Mouse (Mus musculus): ENCODE data around the gene A830005F24Rik. TPM values are rescaled to one million over a fixed set of nuclear protein-coding genes. Genes with fewer than 3 reads are reported as not detected.
"Not testable (repeated sequence)": the region's sequence is repeated elsewhere in the genome, so short reads cannot be mapped to it uniquely, and the experiment has no call there.

The A830005F24Rik gene
- total RNA-seq (2017), result 0.95 to 1.7 TPM (median 1.3 TPM) in 3 replicates

- ATAC-seq (replicated peaks; ENCODE audit: insufficient number of reproducible peaks, low FRiP score, low TSS enrichment, poor library complexity, severe bottlenecking), result peak; percentile 99
Observed at GRCm38 (mm10) chr13:48513003-48513929, at the start of gene A830005F24Rik, which contains the start of gene Zfp169. Gene A830005F24Rik, plus strand, starts transcription at chr13:48513570. Gene Zfp169, minus strand, starts transcription at chr13:48513451.

DNA sequence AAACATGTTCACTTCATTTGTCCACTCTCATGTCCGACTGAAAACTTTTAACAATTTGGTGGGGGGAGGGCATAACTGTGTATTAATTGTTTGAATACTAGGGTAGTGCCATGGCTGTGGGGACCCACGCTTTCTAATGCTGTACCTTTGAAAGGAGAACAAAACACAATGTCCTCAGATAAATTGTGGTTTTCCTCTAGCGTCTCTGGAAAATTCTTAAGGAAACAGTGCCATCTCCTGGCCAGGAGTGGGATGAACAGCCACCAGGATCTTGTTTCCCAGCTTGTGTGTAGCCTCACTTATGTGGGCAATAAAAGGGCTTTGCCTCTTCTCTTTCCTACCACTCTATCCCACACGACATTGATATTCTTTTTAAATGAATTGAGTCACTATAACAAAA is 49.2 kb upstream of the A830005F24Rik start:
- ATAC-seq (replicated peaks; ENCODE audit: insufficient number of reproducible peaks, low FRiP score, low TSS enrichment, poor library complexity, severe bottlenecking), result 0 out of 2 replicates have a peak, but pooled peaks have one; percentile 40

GRCm38 (mm10) chr13:48466186-48466585 is 47.2 kb upstream of the A830005F24Rik start:
- ATAC-seq (replicated peaks; ENCODE audit: insufficient number of reproducible peaks, low FRiP score, low TSS enrichment, poor library complexity, severe bottlenecking), result no peak

- no peak for ATAC-seq (replicated peaks; ENCODE audit: insufficient number of reproducible peaks, low FRiP score, low TSS enrichment, poor library complexity, severe bottlenecking)
Observed at GRCm38 (mm10) chr13:48468656-48469180, 44.7 kb upstream of the A830005F24Rik start.

DNA sequence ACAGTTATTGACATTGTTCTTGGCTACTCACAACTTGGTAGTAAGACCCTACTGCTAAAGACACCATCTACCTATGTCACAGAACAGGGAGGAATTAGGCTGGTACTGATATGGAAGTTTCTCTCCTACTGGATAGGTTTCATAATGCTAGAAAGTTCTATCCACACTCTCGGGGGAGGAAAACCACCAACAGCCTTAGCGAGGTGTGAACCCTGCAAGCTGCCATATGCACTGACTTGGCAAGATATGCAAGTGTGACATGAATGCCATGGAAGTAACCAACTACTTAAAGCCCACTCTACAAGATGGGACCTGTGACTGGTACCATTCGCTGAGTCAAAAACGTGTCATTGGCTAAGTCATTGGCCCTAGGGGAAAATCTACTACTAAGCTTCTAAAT is 29.8 kb upstream of the A830005F24Rik start:
- no peak for ATAC-seq (replicated peaks; ENCODE audit: insufficient number of reproducible peaks, low FRiP score, low TSS enrichment, poor library complexity, severe bottlenecking)

DNA sequence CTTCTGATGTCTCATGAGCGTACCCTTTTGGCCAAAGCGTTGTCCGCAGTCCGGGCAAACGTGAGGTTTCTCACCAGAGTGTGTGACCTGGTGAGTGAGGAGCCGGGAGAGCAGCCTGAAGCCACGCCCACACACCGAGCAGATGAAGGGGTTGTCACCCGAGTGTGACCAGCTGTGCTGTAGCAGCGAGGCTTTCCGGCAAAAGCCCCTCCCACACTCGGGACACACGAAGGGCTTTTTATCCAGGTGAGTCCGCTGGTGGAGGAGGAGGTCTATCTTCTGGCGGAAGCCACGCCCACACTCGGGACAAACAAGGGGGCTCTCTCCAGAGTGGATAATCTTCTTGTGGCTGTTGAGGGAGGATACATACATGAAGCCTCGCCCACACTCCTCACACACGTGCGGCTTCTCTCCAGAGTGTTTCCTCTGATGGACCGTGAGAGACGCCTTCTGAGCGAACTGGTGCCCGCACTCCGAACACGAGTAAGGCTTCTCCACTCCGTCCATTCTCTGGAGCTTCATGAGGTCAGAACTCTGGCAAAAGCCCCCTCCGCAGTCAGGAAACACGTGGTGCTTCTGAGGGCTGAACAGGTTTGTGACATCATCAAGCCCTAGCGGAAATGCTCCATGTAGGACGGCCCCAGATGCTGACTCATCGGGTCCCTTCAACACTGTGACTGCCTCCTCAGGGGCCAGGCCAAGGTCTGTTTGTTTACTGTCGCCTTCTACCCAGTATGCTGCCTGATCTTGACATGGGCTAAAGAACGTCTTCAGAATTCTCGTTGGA is 22.8 kb upstream of the A830005F24Rik start:
- ATAC-seq (replicated peaks; ENCODE audit: insufficient number of reproducible peaks, low FRiP score, low TSS enrichment, poor library complexity, severe bottlenecking), result no peak

DNA sequence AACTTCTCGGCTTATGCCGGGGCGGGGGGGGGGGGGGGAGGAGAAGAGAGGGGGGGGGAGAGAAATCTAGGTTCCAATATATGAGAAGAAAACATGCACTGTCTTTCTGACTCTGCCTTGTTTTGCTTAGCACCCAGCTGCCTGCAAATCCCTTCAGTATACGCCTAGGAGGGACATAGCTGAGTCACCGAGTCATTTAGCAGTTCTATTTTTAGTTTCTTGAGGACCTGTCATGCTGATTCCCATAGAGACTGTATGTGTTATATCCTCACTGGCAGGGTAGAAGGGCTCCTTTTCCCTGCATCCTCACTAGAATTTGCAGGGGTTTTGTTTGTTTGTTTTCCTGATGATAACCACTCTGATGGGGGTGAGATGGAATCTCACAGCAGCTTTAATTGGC is 20.2 kb upstream of the A830005F24Rik start:
- ATAC-seq (replicated peaks; ENCODE audit: insufficient number of reproducible peaks, low FRiP score, low TSS enrichment, poor library complexity, severe bottlenecking), result no peak

DNA sequence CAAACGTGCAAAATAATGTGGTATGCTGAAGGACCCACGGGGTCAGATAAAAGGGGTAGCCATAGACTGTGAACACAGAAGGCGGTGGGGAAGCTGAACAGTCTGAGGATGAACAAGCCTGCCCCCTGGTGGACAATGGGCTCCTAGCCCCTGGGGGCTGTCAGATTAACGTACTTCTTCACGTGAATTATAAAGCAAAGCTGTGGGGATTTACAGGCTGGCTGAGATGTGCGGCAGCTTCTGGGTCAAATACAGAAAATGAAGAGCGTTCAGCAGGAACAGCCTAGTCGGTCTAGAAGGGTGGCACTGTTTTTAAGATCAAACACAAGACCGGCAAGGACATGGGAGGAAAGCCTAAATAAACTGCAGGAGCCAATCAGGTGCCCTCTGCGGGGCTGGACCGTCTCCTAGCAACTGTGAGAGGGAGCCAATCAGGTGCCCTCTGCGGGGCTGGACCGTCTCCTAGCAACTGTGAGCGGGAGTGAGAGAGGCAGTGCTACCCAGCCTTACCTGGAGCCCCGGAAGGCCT is 15.6 kb upstream of the A830005F24Rik start:
- ATAC-seq (replicated peaks; ENCODE audit: insufficient number of reproducible peaks, low FRiP score, low TSS enrichment, poor library complexity, severe bottlenecking), result no peak

GRCm38 (mm10) chr13:48498676-48499075 is 14.7 kb upstream of the A830005F24Rik start:
- ATAC-seq (replicated peaks; ENCODE audit: insufficient number of reproducible peaks, low FRiP score, low TSS enrichment, poor library complexity, severe bottlenecking), result no peak

DNA sequence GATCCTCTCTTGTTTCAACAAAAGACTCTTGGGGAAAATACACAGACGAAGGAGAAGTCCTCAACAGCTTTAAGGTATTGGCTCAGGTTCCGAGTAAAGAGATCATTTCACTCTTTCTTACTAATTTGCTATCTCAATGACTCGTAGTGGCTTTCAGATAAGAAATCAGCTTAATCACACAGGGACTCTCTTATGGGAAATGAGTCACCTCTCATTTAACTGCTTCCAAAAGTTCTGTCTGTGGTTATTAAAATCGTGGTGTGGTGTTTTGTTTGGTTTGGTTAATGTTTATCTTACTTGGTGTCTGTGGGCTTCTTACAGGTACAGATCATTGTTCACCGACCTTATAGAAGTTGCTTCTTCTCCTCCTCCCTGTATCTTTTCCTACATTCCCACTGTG is 10.9 kb upstream of the A830005F24Rik start:
- ATAC-seq (replicated peaks; ENCODE audit: insufficient number of reproducible peaks, low FRiP score, low TSS enrichment, poor library complexity, severe bottlenecking), result no peak

GRCm38 (mm10) chr13:48508661-48509060 is 4.7 kb upstream of the A830005F24Rik start:
- no peak for ATAC-seq (replicated peaks; ENCODE audit: insufficient number of reproducible peaks, low FRiP score, low TSS enrichment, poor library complexity, severe bottlenecking)

GRCm38 (mm10) chr13:48515861-48516260 is 2.5 kb downstream of the A830005F24Rik start:
- ATAC-seq (replicated peaks; ENCODE audit: insufficient number of reproducible peaks, low FRiP score, low TSS enrichment, poor library complexity, severe bottlenecking), result no peak; the same call in 1 of the 2 replicates

- not testable (repeated sequence) for ATAC-seq (replicated peaks; ENCODE audit: insufficient number of reproducible peaks, low FRiP score, low TSS enrichment, poor library complexity, severe bottlenecking)
Observed at GRCm38 (mm10) chr13:48519122-48519521, 5.8 kb downstream of the A830005F24Rik start.

- ATAC-seq (replicated peaks; ENCODE audit: insufficient number of reproducible peaks, low FRiP score, low TSS enrichment, poor library complexity, severe bottlenecking), result no peak
Observed at GRCm38 (mm10) chr13:48525745-48526144, 12.4 kb downstream of the A830005F24Rik start.

DNA sequence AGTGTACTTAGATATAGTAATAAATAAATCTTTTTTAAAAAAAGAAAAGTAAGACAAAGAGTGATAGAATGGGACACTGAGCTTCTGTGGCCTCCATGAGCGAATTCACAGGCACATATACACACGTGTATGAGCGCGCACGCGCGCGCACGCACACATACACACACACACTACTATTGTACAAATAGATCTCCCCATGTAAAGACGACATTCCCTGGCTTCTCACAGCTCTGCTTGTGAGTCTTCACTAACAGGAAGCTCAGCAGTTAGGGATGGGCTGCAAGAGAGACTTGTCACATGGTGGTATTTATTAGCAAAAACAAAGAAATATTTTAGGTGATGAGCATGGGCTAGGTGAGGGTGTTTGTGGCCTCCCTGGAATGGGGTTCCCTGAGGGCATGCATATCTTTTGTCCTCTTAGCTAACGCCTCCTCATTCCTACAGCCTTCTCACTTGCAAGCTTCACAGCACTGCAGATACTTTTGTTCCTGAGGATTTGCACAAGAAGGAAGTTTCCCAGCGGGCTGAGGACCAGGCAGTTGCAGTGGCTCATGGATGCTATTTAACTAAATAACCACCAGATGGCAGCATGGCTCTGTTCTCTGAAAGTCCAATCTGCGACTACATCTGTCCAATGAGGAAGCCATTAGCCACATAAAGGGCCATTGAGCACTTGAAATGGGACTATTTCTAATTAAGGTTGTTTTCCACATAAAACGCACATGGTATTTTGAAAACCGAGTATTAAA is 14.9 kb downstream of the A830005F24Rik start:
- ATAC-seq (replicated peaks; ENCODE audit: insufficient number of reproducible peaks, low FRiP score, low TSS enrichment, poor library complexity, severe bottlenecking), result peak; percentile 93

DNA sequence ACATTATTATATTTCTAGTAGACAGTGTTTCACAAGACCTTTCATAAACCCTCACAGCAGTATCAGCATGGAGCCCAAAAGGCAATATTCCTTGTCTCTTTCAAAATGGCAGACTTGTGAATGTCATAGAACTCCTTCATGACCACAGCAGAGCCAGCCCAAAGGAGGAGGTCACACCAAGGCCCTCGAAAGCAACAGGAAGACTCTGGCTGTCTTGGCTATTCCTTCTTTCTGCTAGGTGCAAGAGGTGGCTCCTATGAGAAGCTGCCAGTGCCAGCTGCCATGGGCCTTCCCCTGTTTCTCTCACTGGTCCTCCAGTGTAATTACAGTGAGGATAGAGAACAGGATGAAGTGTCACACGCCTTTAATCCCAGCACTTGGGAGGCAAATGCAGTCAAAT is 15.7 kb downstream of the A830005F24Rik start:
- ATAC-seq (replicated peaks; ENCODE audit: insufficient number of reproducible peaks, low FRiP score, low TSS enrichment, poor library complexity, severe bottlenecking), result no peak

DNA sequence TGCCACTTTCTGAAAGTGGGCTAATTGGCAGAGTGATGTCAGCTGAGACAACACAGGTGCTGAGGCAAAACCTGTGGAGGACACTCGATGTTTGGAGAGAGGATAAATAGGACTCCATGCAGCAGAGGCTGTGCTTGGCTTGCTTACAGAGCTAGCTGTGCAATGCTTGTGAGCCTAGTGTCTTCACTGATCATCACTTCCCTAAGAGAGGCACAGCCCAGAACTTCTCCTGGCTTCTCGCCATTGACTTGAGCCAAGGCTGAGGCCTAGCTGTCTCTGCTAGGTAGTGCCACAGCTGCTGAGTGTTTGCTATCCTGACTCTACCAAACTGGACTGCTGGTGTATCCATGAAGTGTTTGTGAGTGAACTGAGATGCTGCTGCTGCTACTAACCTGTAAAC is 17.3 kb downstream of the A830005F24Rik start:
- ATAC-seq (replicated peaks; ENCODE audit: insufficient number of reproducible peaks, low FRiP score, low TSS enrichment, poor library complexity, severe bottlenecking), result no peak

GRCm38 (mm10) chr13:48531448-48531847 is 18.1 kb downstream of the A830005F24Rik start:
- no peak for ATAC-seq (replicated peaks; ENCODE audit: insufficient number of reproducible peaks, low FRiP score, low TSS enrichment, poor library complexity, severe bottlenecking)

Data from monocyte, adult 5-6 weeks (primary cell).